Mouse (Mus musculus) embryonic facial prominence, embryonic 10.5 days (tissue): ENCODE measurements around the gene Samm50. TPM values are rescaled to one million over a fixed set of nuclear protein-coding genes. Genes with fewer than 3 reads are reported as not detected.
"Not testable (repeated sequence)": the region's sequence is repeated elsewhere in the genome, so short reads cannot be mapped to it uniquely, and the experiment has no call there.

Experiments
- DNase-seq: peaks from one replicate; pipeline ENCODE4 v3.0.0-alpha.2; 2017; ENCODE audit warnings: low spot score
- H3K27ac ChIP-seq: fragments of 300-500 bp; sonication (generic); replicated peaks from 2 replicates; pipeline ENCODE4 v1.5.1; 2016; ENCODE audit warnings: mild to moderate bottlenecking
- H3K27me3 ChIP-seq: fragments of 300-500 bp; sonication (generic); replicated peaks from 2 replicates; pipeline ENCODE4 v1.6.1; 2016; ENCODE audit warnings: low read depth, mild to moderate bottlenecking; ENCODE audit not compliant: poor library complexity, severe bottlenecking
- H3K36me3 ChIP-seq: fragments of 300-500 bp; sonication (generic); replicated peaks from 2 replicates; pipeline ENCODE4 v1.6.1; 2016; ENCODE audit warnings: mild to moderate bottlenecking, moderate library complexity
- H3K4me1 ChIP-seq: fragments of 300-500 bp; sonication (generic); 2 replicates; pipeline ENCODE4 v1.6.1; 2016
- H3K4me3 ChIP-seq: fragments of 300-500 bp; sonication (generic); 2 replicates; pipeline ENCODE4 v1.5.1; 2016; ENCODE audit warnings: mild to moderate bottlenecking, moderate library complexity
- H3K9me3 ChIP-seq: fragments of 300-500 bp; sonication (generic); 2 replicates; pipeline ENCODE4 v1.6.1; 2016; ENCODE audit warnings: mild to moderate bottlenecking
- WGBS: fragments of 180-500 bp; shearing (Covaris S2); methylation state at CpG from one replicate; pipeline ENCODE4 v1.1.7; 2016; 5-methylcytosine and 5-hydroxymethylcytosine counted together
- polyA plus RNA-seq: library from polyadenylated mRNA; unstranded; fragments of >200 nt; fragmentation: Nextera tagmentation; extraction: Ambion mirVana; gene quantifications from 2 replicates; pipeline ENCODE4 v1.2.1, GENCODE M21; 2016

Samm50 gene
- 113 TPM in 2 replicates for polyA plus RNA-seq

DNA sequence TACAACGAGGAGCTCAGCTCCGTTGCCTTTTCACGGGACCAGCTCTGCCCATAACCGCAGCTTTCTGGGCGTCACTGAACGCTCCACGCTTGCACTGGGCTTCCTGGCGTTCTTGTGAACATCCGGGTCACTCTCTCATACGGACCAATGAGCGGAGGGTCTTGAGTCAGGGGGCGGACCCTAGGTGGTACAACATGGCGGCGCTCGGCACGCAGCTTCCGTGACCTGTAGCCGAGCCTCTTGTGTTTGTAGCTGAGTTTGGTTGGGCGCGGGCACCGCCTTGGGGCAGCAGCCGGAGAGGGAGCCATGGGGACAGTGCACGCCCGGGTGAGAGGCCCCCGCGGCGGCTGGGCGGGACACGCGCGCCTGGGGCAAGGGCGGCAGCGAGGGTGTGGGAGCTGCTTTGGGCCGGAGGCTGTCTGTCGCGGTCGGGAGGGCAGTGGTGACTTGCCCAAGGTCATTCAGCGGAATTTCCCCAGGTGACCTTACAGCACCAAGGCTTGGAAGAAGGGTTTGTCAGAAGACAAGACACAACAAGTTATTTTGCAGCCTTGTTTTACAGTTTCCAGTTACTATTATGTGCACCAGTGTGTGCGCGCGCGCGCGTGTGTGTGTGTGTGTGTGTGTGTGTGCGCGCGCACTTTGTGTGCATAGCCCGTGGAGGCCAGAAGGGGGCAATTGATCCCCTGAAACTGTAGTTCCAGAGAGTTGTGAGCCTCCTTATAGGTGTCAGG is at the start of gene Samm50:
Gene Samm50, plus strand, starts transcription at position 184 of the 734 bp plus-strand sequence.
- Histone ChIP-seq H3K36me3 (peaks cover 28% of the 10 kb centered on the region), H3K4me3 (peak within 1 kb of the TSS; percentile 99), H3K4me1 (peaks cover 25% of the 10 kb centered on the region), H3K27ac (peak within 1 kb of the TSS; percentile 95), H3K27me3 (no peaks in the 10 kb centered on the region), H3K9me3 (no peaks in the 10 kb centered on the region)
- DNase-seq = peak; percentile 94
- WGBS = 5% methylated on average over 48 of the region's 48 CpGs

DNA sequence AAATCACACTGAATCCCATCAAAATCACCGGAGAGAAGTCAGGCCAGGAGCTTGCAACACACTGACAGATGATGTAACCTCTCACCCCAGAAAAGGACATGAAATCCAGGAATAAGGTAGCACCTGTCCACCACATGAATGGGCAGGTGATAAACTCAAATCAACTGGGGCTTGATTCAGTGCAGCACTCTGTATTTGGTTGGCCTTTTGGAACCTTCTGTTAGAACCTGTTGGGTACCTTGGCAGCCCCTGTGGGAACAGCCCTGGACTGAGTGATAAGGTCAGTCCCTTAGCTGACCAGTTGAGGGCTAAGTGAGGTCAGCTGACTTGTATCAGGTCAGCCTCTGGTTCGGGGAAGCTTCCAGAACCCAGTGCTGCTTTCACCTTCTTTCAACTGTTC is 35.9 kb upstream of the Samm50 start:
- WGBS = 90% methylated on average over 2 of the region's 2 CpGs
- H3K27me3 ChIP-seq = no peaks in the 10 kb centered on the region
- no peak overlapping the region for H3K4me3 ChIP-seq
- H3K4me1 ChIP-seq = no peaks in the 10 kb centered on the region
- DNase-seq = no peak
- no peak overlapping the region for H3K27ac ChIP-seq
- H3K9me3 ChIP-seq = no peaks in the 10 kb centered on the region
- no peaks in the 10 kb centered on the region for H3K36me3 ChIP-seq

DNA sequence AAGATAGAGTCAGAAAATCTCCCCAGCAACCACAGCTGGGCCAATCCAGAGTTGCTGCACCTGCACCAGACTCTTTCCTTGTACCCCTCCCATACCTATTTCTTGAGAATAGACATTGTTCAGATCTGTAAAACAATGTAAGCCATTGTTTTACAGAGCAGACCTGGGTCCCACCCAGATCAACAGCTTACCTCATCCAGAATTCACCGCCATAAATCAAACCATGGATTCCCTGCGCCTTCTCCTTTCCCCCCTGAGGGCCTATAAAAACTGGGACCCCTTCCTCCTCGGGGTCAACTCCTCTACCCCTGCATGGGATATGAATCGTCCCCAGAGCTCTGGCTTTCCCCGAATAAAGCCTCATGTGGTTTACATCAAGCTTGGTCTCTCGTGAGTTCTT is 34.5 kb upstream of the Samm50 start:
- WGBS = 83% methylated on average over 6 of the region's 6 CpGs
- H3K4me1 ChIP-seq, H3K4me3 ChIP-seq, H3K9me3 ChIP-seq, H3K27ac ChIP-seq, H3K36me3 ChIP-seq, H3K27me3 ChIP-seq, DNase-seq: not testable (repeated sequence)

DNA sequence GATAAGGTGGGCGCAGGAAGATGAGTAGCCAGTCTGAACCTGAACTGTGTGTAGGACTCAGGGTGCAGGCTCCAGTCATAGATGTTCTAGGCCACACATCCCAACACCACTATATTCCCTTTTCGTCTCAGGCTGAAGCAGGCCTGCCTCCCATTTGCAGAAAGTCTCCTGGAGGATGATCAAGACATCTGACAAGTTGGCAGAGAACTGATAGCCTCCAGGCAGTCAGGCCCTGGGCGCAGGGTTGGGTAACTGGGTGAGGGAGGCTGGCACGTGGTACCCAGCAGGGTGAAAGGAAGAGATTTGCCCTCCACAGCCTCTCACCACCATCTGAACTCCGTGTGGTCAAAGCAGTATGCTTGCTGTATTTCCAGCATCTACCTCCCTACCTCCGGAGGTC is 30.2 kb upstream of the Samm50 start:
- no peak for DNase-seq
- H3K36me3 ChIP-seq = no peaks in the 10 kb centered on the region
- 85% methylated on average over 6 of the region's 6 CpGs for WGBS
- peaks cover under 1% of the 10 kb centered on the region; the same call in 1 of the 2 replicates for H3K4me1 ChIP-seq
- H3K27me3 ChIP-seq = no peaks in the 10 kb centered on the region
- H3K9me3 ChIP-seq = no peaks in the 10 kb centered on the region
- H3K4me3 ChIP-seq = no peak overlapping the region
- no peak overlapping the region for H3K27ac ChIP-seq

DNA sequence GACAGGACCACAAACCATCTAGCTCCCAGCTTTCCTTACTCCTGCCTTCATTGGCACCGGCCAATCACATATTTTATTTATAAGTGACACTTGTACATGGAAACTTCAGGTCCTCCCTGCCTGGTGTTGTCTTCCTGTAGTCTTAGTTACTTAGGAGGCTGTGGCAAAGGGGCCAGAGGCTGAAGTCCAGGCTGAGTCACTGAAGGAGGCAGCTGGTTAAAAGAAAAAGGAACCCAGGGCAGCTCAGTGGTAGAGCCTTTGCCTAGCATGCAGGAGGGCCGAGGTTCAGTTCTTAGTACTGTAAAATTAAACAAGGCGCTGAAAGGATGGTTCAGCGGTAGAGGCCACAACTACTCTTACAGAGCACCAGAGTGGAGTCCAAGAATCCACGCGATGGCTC is 25.2 kb upstream of the Samm50 start:
- H3K36me3 ChIP-seq = no peaks in the 10 kb centered on the region
- H3K4me1 ChIP-seq = peaks cover 23% of the 10 kb centered on the region
- H3K27me3 ChIP-seq = peaks cover 20% of the 10 kb centered on the region
- DNase-seq = no peak
- H3K27ac ChIP-seq = no peak overlapping the region
- H3K4me3 ChIP-seq = no peak overlapping the region; the same call in 1 of the 2 replicates
- no peaks in the 10 kb centered on the region for H3K9me3 ChIP-seq
- 75% methylated on average over 6 of the region's 6 CpGs for WGBS

DNA sequence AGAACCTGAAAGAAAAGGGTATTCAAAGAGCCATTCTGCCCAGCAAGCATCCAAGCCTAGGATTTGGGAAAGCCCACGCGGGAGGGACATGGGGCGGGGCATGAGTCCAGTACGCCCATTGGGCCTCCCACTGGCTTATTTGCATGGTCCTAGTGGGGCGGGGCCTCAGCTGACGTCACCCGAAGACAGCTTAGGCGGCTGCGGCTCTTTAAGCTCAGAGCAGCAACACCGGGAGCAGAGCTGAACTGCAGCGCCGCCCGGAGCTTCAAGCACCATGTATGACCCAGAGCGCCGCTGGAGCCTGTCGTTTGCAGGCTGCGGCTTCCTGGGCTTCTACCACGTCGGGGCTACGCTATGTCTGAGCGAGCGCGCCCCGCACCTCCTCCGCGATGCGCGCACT is 24.4 kb upstream of the Samm50 start, which contains the start of gene Pnpla3:
Gene Pnpla3, plus strand, starts transcription at position 238 of the 400 bp plus-strand sequence.
- H3K4me3 ChIP-seq = peak within 1 kb of the TSS; percentile 73
- peaks cover 23% of the 10 kb centered on the region for H3K4me1 ChIP-seq
- DNase-seq = peak; percentile 96
- H3K27ac ChIP-seq = peak within 1 kb of the TSS; percentile 67
- peaks cover 20% of the 10 kb centered on the region for H3K27me3 ChIP-seq
- no peaks in the 10 kb centered on the region for H3K36me3 ChIP-seq
- H3K9me3 ChIP-seq = no peaks in the 10 kb centered on the region
- WGBS = under 1% methylated on average over 28 of the region's 28 CpGs

DNA sequence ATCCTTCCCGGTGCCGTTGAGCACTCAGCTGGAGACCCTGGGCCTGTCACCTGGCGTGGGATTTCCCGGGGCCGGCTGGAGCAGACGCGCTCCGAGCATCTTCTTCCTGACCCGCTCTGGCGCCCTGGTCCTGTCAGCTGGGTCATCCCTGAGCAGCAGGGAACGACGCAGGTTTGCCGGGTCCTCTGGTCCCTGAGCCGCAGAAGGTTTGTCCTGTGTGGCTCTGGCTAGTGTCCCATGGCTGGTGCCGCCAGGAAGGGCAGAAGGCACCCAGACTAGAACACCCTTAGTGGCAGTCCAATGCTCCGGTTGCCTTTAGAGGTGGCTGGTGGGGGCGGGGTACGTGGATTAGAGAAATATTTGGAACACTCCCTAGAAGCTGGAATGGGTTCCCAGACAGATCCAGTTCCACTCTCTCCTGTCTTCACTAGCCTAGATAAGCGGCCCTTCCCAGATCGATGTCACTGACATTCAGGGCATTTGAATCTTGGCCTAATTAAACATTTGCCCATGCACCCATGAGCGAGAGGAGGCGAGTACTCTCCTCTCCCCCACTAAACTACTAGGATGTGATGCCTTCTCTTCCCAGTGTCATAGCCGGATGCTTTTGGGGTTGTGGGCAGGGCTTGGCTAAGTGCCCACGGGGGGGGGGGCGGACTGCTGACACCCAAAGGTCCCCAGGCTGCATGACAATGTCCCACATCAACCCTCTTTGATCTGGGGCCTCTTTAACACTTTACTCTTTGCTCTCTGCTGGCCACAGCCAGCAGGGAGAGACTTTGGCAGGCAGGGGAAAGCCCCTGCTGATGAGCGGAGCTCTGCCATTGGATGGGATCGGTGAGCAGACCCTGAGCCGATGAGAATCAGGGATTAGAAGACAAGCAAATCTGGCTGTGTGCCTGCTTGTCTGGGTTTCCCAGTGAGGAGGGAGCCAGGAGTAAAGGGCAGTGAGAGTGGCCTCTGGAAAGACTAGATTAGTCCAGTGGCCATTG is 23.6 kb upstream of the Samm50 start:
- WGBS = 2% methylated on average over 28 of the region's 28 CpGs
- H3K4me1 ChIP-seq = peaks cover 23% of the 10 kb centered on the region

DNA sequence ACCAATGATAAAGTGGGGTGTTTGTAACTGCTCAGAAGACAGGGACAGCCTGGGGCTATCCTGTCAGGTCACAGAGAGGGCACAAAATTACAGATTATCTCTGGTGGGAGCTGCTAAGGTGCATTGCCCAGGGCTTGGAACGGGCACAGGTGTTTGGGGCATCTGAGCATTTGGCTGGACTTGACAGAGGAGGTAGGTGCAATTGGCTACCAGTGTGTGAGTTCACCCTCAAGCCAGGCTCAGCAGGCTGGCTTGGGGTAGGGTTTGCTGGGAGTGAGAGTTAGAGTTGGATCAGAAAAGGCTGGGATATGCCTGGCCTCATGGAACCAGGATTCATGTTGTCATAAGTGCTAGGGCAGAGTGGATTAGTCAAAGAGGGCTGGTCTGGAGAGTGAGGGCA is 22.5 kb upstream of the Samm50 start:
- Histone ChIP-seq H3K27me3 (peaks cover 20% of the 10 kb centered on the region), H3K4me3 (no peak overlapping the region), H3K36me3 (no peaks in the 10 kb centered on the region), H3K4me1 (peaks cover 23% of the 10 kb centered on the region), H3K27ac (no peak overlapping the region), H3K9me3 (no peaks in the 10 kb centered on the region)
- DNase-seq = no peak
- 36% methylated on average over 1 of the region's 1 CpGs for WGBS

More for the DNA sequence above, 23.6 kb upstream of the Samm50 start:
- Histone ChIP-seq H3K9me3 (no peaks in the 10 kb centered on the region), H3K4me3 (peak overlapping the region; percentile 73), H3K27ac (peak overlapping the region; percentile 67; the same call in 1 of the 2 replicates), H3K27me3 (peaks cover 20% of the 10 kb centered on the region), H3K36me3 (no peaks in the 10 kb centered on the region)
- peak; percentile 36 for DNase-seq

DNA sequence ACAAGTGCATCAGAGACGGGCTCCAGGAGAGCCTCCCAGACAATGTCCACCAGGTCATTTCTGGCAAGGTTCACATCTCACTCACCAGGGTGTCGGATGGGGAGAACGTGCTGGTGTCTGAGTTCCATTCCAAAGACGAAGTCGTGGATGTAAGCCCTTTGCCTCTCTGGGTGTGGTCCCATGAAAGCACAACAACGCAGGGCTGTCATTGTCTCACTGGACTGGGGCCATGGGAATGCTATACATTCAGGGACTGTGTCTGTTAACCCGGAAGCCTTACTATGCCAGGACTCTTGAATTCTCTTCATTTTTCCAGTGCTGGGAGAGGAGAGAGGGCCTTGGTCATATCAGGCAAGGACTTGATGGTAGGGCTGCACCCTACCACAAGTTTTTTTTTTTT is 20.9 kb upstream of the Samm50 start:
- Histone ChIP-seq H3K4me1 (peaks cover 23% of the 10 kb centered on the region), H3K4me3 (no peak overlapping the region), H3K36me3 (no peaks in the 10 kb centered on the region), H3K27me3 (peaks cover 20% of the 10 kb centered on the region), H3K27ac (no peak overlapping the region), H3K9me3 (no peaks in the 10 kb centered on the region)
- no peak for DNase-seq
- 85% methylated on average over 7 of the region's 7 CpGs for WGBS

DNA sequence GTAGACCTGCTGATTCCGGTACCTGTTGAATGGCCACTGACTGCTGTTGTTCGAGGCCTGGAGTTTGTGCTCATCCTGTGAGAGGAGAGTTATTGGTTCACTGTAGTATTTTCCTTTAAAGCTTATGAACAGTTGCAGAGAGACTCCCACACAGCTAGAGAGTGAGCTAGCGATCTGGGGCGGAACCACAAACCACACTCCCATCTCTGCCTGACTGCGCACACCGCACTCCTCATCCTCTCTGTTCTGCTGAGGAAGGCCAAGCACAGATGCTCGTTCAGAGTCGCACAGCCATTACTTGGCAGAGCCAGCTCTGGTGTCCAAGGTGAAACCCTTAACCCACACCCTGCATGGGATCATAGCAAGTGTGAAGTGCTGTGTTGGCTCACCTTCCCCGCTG is 13.3 kb upstream of the Samm50 start:
- Histone ChIP-seq H3K27ac (no peak overlapping the region), H3K4me1 (peaks cover 18% of the 10 kb centered on the region), H3K9me3 (no peaks in the 10 kb centered on the region), H3K4me3 (no peak overlapping the region), H3K27me3 (peaks cover 12% of the 10 kb centered on the region), H3K36me3 (no peaks in the 10 kb centered on the region)
- 94% methylated on average over 9 of the region's 9 CpGs for WGBS
- DNase-seq = no peak

DNA sequence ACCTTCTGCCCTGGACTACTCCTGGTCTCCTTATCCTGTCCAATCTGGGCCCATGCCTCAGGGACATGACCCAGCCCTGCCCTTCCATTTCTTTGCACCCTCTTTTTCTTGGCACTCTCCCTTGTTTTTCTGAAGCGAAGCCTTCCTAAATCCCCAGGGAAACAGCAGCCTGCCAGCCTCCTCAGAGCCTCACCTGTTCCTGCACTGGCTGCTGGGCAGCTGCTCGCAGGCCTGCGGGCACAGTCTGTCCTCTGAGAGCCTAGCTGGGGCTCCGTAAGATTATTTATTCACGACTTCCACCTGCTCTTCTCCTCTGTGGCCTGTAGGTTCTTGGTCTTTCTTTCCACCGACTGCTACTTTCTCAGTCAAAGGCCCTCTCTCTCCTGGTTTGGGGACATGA is 10.0 kb upstream of the Samm50 start:
- H3K27ac ChIP-seq = 0 out of 2 replicates have a peak overlapping the region, but pooled peaks have one; percentile 5
- WGBS = 54% methylated on average over 6 of the region's 6 CpGs
- no peaks in the 10 kb centered on the region for H3K36me3 ChIP-seq
- H3K4me3 ChIP-seq = no peak overlapping the region
- H3K4me1 ChIP-seq = peaks cover 28% of the 10 kb centered on the region
- no peak for DNase-seq
- peaks cover 12% of the 10 kb centered on the region for H3K27me3 ChIP-seq
- no peaks in the 10 kb centered on the region for H3K9me3 ChIP-seq

DNA sequence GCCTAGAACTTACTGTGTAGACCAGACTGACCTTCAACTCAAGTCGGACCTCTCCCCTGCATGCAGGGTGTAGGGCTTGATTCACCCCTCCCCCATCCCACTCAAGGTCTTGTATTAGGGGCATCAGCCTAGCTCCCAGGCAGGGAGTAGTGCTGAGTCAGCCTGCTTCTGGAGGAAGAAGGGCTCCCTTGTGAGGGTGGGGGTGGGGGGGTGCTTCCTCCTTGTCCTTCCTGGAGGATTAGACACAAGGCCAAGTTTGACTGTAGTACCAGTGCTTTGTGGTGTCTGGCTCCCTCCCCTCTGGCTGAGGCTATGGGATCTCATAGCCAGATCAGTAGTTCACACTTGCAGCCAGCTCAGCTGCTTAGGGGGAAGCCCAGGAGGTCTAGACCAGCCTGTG is 8.1 kb upstream of the Samm50 start:
- H3K9me3 ChIP-seq = no peaks in the 10 kb centered on the region
- peak; percentile 17 for DNase-seq
- peaks cover 12% of the 10 kb centered on the region for H3K27me3 ChIP-seq
- 0 out of 2 replicates have a peak overlapping the region, but pooled peaks have one; percentile 14 for H3K27ac ChIP-seq
- 38% methylated on average over 1 of the region's 1 CpGs for WGBS
- no peak overlapping the region for H3K4me3 ChIP-seq
- H3K36me3 ChIP-seq = no peaks in the 10 kb centered on the region
- H3K4me1 ChIP-seq = peaks cover 28% of the 10 kb centered on the region
